Mouse (Mus musculus) liver, postnatal 0 days (tissue): ENCODE measurements around the gene Crygs.

Source experiments
- CTCF ChIP-seq: sonication (generic); IDR thresholded peaks from 2 replicates; pipeline ENCODE4 v1.5.1; 2016; ENCODE audit warnings: antibody characterized with exemption, low read depth
- EP300 ChIP-seq: IDR thresholded peaks from 2 replicates; pipeline ENCODE4 v1.6.1; 2016; ENCODE audit warnings: antibody characterized with exemption, low read depth, mild to moderate bottlenecking

- no peak for TF ChIP-seq CTCF
- no peak for TF ChIP-seq EP300
These were observed 32.9 kb upstream of the Crygs start for GRCm38 (mm10) chr16:22844061-22844801.
